Mouse (Mus musculus): ENCODE data around the gene Wdcp.
"Not testable (repeated sequence)": the region's sequence is repeated elsewhere in the genome, so short reads cannot be mapped to it uniquely, and the experiment has no call there.

The Wdcp gene

DNA sequence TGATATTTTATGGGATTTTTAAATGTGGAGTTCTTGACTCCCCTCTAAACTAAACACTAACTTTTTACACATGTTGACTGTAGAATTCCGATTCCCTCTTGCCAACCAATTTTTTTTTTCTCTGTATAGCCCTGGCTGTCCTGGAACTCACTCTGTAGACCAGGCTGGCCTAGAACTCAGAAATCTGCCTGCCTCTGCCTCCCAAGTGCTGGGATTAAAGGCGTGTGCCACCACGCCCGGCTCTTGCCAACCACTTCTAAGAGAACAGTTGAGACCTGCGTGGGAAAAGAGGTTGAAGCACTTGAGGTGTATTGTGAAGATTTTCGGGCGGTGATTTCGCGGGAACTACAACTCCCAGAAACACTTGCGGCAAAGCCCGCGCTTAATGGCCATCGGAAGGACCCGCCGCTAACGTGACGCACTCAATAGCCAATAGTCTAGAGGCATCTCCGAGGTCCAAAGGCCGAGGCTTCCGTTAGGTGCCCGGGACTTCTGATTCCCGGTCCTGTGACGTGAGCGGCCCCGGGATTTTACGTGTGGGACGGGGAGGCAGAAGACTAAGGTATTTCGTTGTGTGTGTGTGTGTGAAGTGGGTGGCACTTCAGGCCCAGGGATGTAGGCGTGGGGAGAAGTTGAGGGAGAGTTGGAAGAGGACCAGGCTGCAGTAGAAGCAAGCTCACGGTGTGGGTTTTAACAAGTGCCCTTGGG is at the start of gene Wdcp:
Gene Wdcp (plus strand): TSS at position 414 of the 708 bp plus-strand sequence.
- peak; percentile 79 to 85 for DNase-seq

DNA sequence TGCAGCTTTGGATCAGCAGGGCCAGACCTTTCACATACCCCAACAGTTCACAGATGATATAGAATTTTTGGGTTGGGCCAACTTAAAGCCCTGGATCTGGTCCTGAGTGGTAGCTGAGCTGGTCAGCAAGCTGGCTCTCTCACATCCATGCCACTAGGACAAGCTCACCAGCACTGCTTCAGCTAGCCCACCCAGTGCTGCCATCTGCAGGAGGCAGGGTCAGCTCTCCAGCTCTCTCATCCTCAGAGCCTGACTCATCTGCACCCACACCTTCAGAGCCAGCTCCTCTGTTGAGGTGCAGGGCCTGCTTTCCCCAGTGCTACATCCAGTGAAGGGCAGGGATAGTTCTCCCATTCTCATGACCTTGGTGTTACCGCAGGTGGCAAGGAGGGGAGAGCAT is 49.4 kb upstream of the Wdcp start:
- no peak for DNase-seq

DNA sequence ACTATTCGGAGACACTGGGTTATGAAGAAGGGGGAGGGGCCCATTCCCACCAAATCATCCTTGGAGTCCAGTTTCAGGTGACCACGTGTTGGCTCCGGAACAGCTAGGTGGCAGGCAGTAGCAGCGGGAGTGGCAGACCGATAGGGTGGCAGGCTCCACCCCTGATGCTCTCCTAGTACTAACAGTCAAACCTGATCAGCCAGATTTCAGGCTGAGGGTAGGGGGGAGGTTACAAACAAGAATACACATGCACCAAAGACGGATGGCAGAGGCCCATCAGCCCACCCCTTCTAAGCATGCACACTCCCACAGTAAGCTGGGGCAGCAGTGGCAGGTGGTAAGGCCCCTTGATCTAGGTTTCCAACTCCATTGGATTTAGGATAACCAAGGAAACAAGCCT is 45.6 kb upstream of the Wdcp start:
- not testable (repeated sequence) for DNase-seq

DNA sequence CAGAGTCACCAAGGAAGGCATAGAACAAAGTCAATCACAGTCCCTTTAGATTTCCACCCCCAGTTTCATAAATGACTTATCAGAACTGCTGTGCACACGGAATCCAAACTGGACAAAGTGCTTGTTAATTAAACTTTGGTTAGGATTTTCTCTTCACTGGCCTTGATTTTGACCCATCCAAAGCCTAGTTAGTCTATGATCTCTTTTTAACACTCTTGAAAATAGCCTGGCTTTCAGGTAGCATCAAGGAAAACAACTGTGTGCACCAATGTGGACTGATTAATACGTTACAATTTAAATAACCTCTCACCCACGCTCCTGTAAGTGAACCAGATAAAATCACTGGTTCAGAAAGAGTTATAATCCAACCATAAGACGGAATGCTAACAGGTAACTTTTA is 32.1 kb upstream of the Wdcp start:
- DNase-seq, result no peak

DNA sequence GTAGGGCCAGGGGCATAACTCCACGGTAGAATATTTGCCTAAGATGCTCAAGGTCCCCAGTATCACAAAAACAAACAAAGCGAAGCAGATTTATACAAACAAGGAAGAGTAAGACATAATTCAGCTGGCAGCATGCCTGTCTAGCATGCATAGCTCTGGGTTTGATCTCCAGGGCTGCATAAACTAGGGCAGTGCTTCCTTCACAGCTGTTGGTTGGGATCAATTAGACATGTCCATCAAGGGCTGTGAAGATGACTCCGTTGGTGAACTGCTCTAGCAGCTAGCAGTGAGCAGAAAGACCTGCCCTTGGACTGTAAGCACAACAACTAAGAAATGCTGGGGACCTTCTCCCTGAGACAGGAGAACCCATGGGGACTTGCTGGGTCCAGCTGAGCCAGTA is 31.4 kb upstream of the Wdcp start:
- DNase-seq, result no peak

DNA sequence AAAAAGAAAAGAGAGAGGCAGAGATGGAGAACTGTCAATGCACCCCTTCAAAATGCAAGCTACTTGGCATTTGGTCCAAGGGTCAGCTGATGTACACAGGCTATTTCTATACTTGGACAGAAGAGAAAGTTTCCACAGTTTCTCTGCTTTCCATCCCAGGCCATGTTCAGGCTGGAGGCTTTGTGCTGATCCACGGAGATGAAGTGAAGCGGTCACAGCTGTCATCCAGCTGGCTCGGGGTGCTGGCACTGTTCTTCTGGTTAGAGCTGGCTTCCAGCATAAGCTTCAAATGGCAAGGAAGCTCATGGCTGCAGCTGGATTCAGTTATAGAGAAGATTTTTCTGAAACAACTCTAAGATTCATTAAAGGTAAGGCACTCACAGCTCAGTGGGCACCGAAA is 29.5 kb upstream of the Wdcp start:
- DNase-seq, result no peak

DNA sequence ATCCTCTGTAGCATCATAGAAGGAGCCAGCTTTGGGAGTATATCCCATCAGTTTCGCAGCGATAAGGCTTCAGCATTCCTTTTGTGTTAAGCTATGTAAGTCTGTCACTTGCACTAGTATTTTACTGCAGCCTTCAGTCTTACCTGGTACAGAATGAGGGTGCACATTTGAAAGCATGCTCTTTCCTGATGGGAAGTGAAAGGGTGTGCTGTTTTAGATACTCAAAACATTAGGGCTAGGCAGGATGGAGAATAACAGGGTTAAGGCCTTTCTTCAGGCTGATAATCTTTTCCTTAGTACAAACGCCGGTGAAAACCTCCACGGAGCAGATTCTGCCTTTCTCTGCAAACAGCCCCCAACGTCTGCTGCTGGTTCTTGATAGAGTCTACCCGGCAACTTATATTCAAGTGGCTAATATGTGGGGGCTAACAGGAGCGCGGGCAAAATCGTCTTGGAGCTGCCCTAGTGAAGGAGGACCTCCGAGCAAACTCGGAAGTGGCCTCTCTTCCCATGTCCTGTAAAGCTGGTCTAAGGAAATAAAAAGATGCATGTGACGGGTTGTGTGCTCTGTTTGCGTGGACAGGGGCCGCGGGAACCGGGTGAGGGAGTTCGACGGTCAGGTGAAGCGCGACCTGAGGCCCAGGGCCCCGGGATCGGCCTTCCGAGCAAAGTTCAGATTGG is 26.3 kb upstream of the Wdcp start:
- DNase-seq, result no peak

DNA sequence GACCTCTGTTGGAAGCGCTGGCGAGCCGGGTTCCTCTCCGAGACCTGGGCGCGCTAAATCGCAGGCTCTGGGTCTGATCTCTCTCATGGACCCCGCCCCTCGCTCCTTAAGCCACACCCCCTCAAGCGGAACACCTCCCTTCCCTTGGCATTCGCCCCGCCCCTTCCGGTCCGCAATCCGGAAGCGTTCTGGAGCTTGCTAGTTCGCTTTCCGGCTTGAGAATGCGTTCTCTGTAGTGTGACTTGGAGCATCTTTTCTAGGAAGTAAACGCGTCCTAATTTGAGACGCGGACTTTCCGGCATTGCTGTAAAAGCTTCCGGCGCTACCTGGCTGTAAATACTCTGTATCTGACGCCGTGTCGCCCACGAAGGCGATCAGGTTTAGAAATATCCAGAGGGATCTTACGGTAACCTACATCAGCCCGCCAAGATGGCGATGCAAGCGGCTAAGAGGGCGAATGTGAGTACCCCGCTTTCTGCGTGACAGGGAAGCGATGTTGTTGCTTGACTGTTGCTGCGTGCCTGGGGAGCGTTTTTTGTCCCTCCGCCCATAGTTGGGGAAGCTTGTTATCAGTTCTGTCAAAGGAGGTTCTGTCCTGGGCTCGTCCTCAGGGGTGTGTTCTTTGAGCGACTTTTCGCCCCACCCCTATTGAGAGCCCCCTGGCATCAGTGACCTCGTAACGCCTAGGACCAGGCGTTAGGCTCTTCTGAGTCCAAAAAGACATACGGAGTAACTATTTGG is 25.6 kb upstream of the Wdcp start, which contains the start of gene Sf3b6:
Gene Sf3b6 (plus strand): TSS at position 184 of the 741 bp plus-strand sequence.
- DNase-seq, result peak; percentile 97 to 98

DNA sequence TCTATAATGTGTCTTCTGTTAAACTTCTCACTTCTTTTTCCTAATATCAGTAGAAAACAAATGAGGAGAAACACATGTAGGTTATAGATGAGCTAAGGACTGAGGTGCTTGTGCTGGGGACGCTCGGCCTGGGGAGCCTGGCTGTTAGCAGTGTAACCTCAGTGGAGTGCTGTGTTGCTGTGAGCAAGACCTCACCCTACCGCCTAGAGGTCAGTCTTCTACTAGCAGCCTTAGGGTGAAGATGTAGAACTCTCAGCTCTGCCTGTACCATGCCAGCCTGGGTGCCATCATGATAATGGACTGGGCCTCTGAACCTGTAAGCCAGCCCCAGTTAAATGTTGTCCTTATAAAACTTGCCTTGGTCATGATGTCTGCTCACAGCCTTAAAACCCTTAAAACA is 15.8 kb upstream of the Wdcp start:
- DNase-seq, result no peak

DNA sequence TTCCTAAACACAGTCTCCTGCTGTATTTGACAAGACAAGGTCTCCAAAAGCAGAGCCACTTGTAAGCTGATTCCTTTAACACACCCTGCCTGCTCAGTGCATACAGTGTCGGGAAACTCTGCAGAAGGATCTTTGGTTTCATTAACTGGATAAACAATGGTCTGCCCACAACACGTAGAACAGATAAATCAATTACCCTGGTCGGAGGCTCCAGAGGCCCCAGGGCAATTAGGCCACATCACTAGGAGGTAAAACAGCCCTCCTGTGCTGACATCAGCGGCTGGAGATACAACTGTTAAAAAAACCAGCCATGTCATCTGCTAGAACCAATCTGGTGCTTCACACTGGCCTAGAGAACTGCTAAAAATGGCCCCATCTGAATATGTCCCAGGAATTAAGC is 6.1 kb upstream of the Wdcp start:
- no peak for DNase-seq

DNA sequence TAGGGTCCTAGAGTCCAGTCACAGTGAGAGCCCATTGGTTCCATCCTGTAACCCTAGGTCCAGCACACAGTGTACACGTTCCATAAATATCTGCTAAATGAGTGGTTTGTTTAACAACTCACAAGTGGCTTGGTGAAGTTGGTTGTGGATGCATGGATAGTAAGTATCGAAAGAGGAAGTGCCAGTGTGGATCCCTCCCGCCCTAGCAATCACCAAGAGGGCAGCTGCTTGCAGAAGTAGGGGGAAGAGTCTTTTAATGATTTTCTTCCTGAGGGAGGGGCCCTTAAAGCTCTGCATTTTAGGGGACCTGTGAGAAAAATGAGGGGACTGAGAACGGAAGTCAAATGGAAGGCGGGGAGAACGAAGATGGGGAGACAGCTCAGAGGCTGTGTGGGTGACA is 3.1 kb upstream of the Wdcp start:
- DNase-seq, result no peak

DNA sequence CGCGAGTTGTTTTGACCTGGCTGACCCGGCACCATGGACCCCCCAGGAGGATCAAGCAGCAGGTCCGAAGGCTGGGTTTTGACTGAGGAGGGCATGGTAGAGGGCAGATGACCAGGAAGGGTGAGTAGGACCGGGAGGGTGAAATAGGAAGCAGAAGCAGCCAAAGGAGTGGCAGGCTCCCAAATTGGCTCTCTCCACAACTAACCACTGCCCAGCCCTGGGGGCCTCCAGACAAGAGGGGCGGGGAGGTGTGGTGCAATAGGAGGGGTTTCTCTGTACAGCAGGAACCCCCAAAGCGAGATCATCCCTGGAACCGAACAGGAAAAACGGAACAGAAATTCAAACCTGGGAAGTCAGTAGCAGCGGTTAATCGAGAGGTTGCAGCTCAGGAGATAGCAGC is 2.4 kb upstream of the Wdcp start:
- no peak for DNase-seq

DNA sequence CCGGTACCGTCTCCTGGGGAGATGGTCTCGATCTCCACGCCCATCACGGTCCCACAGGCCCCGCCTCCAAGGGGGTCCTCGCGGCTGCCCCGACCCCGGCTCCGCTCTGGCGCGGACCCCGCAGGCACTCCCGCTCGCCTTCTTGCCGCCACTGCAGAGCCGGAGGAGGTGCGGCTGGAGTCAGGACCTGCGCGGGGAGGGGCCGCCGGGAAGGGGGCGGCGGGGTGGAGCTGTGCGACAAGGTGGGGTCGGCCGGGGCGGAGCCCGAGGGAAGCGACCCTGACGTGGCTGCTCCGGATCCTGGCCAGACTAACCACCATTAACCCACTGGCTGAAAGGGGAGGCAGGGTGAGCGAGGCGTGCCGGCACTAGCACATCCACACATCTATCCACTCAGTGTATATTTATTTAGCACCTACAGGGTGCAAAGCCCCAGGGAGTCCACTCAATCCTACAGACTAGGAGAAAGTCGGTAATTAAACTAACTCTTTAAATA is 1.7 kb upstream of the Wdcp start, which contains the start of gene Fkbp1b:
Gene Fkbp1b (minus strand): TSS at position 200 of the 496 bp plus-strand sequence.
- DNase-seq, result peak; percentile 30 to 38

DNA sequence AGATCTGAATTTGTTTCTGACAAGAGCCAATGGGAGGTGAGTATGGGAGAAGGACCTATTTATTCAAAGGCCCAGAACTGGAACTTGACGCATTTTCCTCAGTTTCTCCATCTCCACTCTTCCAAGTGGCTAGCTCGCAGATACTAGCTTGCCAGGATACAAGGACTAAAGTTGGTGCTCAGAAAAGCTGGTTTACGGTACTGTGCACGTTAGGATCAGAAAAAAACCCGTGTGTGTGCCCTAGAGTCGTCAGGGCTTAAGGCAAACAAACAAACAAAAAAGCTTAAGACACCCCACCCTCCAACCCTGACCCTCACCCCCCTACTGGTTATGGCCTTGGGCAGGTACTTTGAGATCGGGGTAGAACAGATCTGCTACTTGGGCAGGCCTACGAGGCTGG is 647 bp upstream of the Wdcp start:
- DNase-seq, result no peak

DNA sequence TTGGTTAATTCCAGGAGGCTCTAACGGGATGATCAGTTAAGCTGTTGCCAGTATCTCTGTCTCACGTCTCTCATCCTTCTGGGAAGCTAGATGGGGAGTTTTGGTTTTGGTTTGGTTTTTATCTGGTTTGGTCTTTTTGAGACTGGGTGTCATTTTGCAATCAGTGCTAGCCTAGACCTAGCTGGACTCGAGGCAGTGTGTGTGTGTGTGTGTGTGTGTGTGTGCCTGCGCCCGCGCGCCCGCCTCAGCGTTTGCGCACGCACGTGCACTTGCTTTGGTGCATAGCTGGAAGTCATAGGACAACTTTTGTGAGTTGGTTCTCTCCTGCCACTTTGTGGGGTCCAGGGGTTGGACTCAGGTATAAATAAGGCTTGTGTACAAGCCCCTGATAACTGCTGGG is 638 bp downstream of the Wdcp start:
- peak in 1 of 2 experiments; percentile 24 for DNase-seq

DNA sequence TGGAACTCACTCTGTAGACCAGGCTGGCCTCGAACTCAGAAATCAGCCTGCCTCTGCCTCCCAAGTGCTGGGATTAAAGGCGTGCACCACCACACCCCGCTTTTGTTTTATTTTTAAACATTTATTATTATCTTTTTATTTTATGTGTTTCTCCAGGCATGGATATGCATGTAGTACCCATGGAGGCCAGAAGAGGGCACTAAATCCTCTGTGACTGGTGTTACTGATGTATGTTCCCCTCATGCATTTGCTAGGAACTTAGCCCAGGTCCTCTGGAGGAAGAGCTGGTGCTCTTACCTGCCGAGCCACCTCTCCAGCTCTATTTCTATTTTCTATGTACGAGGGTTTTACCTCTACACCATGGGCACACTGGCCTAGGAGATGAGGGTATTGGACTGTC is 13.1 kb downstream of the Wdcp start:
- no peak for DNase-seq

DNA sequence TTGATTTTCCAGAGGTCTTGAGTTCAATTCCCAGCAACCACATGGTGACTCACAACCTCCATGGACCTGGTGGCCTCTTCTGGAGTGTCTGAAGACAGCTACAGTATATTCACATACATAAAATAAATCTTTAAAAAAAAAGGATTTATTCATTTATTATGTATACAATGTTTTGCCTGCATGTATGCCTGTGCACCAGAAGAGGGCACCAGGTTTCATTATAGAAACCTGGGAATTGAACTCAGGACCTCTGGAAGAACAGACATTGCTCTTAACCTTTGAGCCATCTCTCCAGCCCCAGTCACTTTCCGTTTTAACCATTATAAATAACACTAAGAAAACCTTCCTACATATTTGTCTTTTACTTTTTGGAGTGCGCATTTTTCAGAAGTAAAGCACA is 13.7 kb downstream of the Wdcp start:
- no peak for DNase-seq

DNA sequence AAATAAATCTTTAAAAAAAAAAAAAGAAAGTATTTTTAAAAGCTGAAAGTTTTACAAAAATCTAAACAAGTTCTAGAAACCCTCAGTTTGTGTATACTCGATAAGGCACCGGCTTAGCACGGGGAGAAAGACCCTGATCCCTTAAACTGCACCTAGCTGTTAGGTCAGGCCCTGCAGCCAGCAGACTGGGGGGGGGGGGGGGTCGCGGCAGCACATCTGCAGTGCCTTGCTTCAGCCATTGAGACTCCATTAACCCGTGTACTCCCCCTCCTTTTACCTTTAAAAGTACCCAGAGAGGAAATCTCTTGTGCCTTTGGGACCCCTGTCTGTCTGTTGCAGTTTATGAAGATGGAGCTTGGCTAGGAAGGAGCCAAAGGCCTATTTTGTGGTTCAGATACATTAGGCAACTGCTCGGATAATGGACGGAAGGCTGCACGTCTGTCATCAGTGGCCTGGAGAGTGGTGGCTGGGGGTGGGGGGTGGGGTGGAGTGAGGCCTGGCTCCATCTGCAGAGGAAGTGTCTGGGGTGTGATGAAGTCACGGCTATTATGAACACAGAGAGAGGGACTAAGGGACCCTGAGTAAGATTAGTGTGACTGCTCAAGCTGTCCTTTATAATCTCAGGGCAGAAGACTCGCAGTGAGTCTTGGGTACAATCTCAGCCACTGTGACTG is 16.3 kb downstream of the Wdcp start:
- no peak for DNase-seq

DNA sequence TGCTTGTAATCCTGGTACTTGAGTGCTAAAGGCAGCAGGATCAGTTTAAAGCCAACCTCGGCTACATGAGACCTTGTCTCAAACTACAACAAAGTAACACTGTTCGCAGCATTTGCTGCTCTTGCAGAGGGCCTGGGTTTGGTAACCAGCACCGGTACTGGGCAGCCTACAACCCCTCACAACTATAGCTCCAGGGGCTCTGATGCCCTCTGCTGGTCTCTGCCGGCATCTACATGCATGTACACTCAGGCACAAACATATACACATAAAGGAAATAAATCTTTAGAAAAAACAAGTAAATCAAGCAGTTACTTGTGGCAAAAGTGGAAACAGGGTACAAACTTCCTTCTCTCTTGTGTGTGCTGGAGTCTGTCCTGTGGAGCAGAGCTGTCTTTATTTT is 19.6 kb downstream of the Wdcp start:
- no peak for DNase-seq

DNA sequence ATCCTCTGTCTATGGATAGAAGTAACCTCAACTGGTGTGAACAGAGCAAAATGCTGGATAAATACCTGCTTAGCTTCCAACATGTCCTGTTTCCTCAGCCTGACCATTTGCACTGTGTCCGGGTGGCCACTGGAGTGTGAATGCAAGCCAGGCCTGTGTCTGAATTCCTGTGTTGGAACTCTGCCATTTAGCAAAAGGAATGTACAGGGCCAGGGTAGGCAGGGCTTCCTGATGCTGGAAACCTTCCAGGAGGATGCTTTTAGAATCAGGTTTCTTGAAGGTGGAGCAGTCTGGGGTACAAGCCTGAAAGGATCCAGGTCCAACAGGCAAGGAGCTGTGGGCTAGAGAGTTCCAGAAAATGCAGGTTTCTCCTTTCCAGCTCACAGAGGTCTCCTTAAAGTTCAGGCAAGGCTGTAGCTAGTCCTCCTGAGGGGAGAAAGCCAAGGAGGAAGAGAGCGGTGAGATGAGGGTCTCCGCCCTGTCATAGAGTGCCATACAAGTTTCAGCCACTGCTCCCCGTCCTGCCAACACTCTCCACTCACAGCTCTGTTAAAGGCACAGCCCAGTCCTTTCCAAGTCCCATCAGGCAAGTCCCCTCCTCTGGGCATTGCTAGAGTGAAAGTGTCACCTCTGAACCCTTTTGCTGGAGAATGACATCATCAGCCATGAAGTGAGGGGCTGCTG is 20.7 kb downstream of the Wdcp start:
- DNase-seq, result no peak

DNA sequence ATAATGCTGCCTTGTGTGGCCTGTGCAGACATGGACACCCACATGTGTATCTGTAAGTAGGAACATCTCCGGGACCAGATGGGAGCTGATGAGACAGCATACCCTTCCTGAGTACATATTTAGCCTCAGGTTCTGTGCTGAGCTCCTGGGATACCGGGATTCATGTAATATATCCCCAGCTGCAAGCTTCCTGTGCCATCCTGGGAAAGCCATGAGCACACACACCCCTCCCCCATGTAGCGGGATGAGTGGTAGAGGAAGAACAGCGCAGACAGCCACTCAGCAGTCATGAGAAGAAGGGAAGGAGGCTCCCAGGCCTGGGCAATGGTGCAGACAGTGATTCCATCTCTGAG is 21.2 kb downstream of the Wdcp start:
- no peak for DNase-seq

DNA sequence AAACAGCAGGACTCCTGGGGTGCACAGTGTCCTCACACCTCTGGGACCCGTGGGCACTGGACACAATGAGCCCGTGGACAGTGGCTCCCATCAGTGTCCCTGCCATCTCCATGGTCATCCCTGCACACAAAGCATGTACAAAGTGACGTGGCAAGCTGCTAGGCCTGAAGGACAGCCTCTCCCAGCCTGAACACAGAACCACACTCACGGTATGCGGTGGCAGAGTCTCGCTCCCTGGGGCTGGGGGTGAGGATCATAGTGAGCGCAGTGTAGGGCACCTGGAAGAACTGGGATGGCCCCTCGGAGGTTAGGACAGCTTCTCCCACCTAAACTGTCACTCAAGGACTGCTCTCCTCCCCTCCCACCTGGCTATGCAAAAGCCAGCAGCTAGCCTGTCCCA is 25.8 kb downstream of the Wdcp start:
- no peak for DNase-seq

DNA sequence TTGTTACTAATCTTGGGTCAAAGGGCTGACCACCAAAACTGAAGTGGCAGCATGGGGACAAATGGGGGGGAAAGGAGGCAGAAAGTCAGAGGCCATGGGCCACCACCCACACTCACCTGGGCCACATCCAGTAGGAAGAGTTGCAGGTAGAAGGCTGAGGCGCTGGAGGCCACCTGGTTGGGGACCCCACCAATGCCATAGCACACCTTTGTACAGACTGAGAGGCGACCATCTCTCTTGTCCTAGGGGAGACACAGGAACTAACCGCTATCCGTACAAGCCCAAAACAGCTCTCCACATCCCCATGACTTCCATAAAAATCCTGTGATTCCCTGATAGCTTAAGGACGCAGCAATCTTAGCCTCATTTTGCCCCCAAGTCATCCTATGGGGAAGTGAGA is 28.2 kb downstream of the Wdcp start:
- DNase-seq, result no peak
